Mouse (Mus musculus) left cerebral cortex, postnatal 14 days (tissue): Measurements from ENCODE around the gene Lce3f. TPM values are rescaled to one million over a fixed set of nuclear protein-coding genes. Genes with fewer than 3 reads are reported as not detected.

Experiments used
- DNase-seq, 2 experiments: peaks; one replicate each; pipeline ENCODE4 v3.0.0; 2021 to 2022; ENCODE audit warnings: low spot score in 2 of 2, mixed read lengths in 1 of 2
- intact Hi-C: fragments of 180-260 bp; cut with DNase I; formaldehyde crosslinking; loops from one replicate; pipeline ENCODE4 v1.15.1; 2025
- long read RNA-seq, 2 experiments: library from polyadenylated mRNA; stranded (forward); transcript quantifications; one replicate each; pipeline ENCODE4 v2.0.0; 2021
- total RNA-seq, 2 experiments: library from RNA; stranded (reverse); gene quantifications; 2 replicates each; pipeline ENCODE4 v1.2.3; 2021

Gene Lce3f
- not detected for total RNA-seq
- long read RNA-seq, experiment 1 = 0 reads
- long read RNA-seq, experiment 2 = 0 reads

GRCm38 (mm10) chr3:92991926-92992325, at the start of gene Lce3f:
Gene Lce3f (plus strand): TSS chr3:92992226.
- intact Hi-C loops = loop anchor here (10.0 kb wide), 2 partner anchors 77 to 837 kb away; no protein-coding TSS in a partner anchor
- DNase-seq = no peak

GRCm38 (mm10) chr3:92944186-92944585, 47.8 kb upstream of the Lce3f start, which contains the start of gene Lce3c:
Gene Lce3c (plus strand): TSS chr3:92944486.
- DNase-seq = no peak
- intact Hi-C loops = no loop called here

- intact Hi-C loops = no loop called here
- no peak for DNase-seq
These were observed 34.9 kb upstream of the Lce3f start, which contains the start of gene Lce3d for GRCm38 (mm10) chr3:92957090-92957489. Gene Lce3d (plus strand): TSS chr3:92957390.

- intact Hi-C loops = no loop called here
- DNase-seq = no peak
These were observed 25.3 kb upstream of the Lce3f start, which contains the start of gene Lce3e for GRCm38 (mm10) chr3:92966761-92967160. Gene Lce3e (plus strand): TSS chr3:92967061.

GRCm38 (mm10) chr3:92978484-92978883, 13.5 kb upstream of the Lce3f start:
- intact Hi-C loops = no loop called here
- DNase-seq = no peak

GRCm38 (mm10) chr3:92998691-92999090, 6.7 kb downstream of the Lce3f start:
- intact Hi-C loops = loop anchor here (10.0 kb wide), 2 partner anchors 84 to 844 kb away; no protein-coding TSS in a partner anchor
- peak; percentile 67 to 86 for DNase-seq

GRCm38 (mm10) chr3:93000621-93001020, 8.6 kb downstream of the Lce3f start:
- DNase-seq = no peak
- intact Hi-C loops = no loop called here

GRCm38 (mm10) chr3:93002843-93003242, 10.8 kb downstream of the Lce3f start:
- DNase-seq = no peak
- intact Hi-C loops = no loop called here

- intact Hi-C loops = no loop called here
- peak in 1 of 2 experiments; percentile 57 for DNase-seq
These were observed 22.4 kb downstream of the Lce3f start for GRCm38 (mm10) chr3:93014378-93014801.

GRCm38 (mm10) chr3:93014871-93015270, 22.8 kb downstream of the Lce3f start:
- intact Hi-C loops = no loop called here
- no peak for DNase-seq

GRCm38 (mm10) chr3:93015460-93016104, 23.6 kb downstream of the Lce3f start, which contains the start of gene Crct1:
Gene Crct1 (minus strand): TSS chr3:93015687.
- DNase-seq = no peak
- intact Hi-C loops = no loop called here

GRCm38 (mm10) chr3:93018960-93019359, 26.9 kb downstream of the Lce3f start, which contains the start of gene Lce1m:
Gene Lce1m (minus strand): TSS chr3:93019060.
- no peak for DNase-seq
- intact Hi-C loops = no loop called here

GRCm38 (mm10) chr3:93021171-93021570, 29.1 kb downstream of the Lce3f start:
- intact Hi-C loops = no loop called here

GRCm38 (mm10) chr3:93023411-93024184, 31.6 kb downstream of the Lce3f start:
- DNase-seq = peak; percentile 12 to 40
- intact Hi-C loops = no loop called here

More at GRCm38 (mm10) chr3:93021171-93021570, 29.1 kb downstream of the Lce3f start:
- no peak for DNase-seq

- intact Hi-C loops = no loop called here
- DNase-seq = no peak
These were observed 33.5 kb downstream of the Lce3f start for GRCm38 (mm10) chr3:93025486-93025885.

GRCm38 (mm10) chr3:93031450-93031849, 39.4 kb downstream of the Lce3f start:
- intact Hi-C loops = loop anchor here (2.0 kb wide), 1 partner anchor 125 kb away; no protein-coding TSS in a partner anchor
- DNase-seq = peak; percentile 71
